Mouse (Mus musculus) urinary bladder, adult 2 months (tissue): ENCODE data around the gene Wwox. TPM values are rescaled to one million over a fixed set of nuclear protein-coding genes. Genes with fewer than 3 reads are reported as not detected.

Source experiments
- DNase-seq: peaks from one replicate; pipeline ENCODE4 v3.0.0; 2022; ENCODE audit warnings: low spot score
- polyA plus RNA-seq: library from polyadenylated mRNA; depleted of rRNA; stranded (reverse); fragments of >200 nt; gene quantifications from 2 replicates; pipeline ENCODE4 v1.2.3, GENCODE M21; 2012

The Wwox gene
- polyA plus RNA-seq, 1 experiment = 7.9 TPM

GRCm38 (mm10) chr8:114962494-114962893, 523.0 kb downstream of the Wwox start:
- DNase-seq = no peak

GRCm38 (mm10) chr8:114963282-114963681, 523.8 kb downstream of the Wwox start:
- no peak for DNase-seq

- no peak for DNase-seq
Observed at GRCm38 (mm10) chr8:114964206-114964605, 524.8 kb downstream of the Wwox start.

- DNase-seq = no peak
Observed at GRCm38 (mm10) chr8:114968842-114969241, 529.4 kb downstream of the Wwox start.

GRCm38 (mm10) chr8:114971378-114971777, 531.9 kb downstream of the Wwox start:
- DNase-seq = peak; percentile 40

- DNase-seq = no peak
Observed at GRCm38 (mm10) chr8:114973002-114973461, 533.6 kb downstream of the Wwox start.

GRCm38 (mm10) chr8:114974336-114974950, 535.0 kb downstream of the Wwox start:
- no peak for DNase-seq

GRCm38 (mm10) chr8:114977746-114978145, 538.3 kb downstream of the Wwox start:
- DNase-seq = no peak

GRCm38 (mm10) chr8:114978206-114978960, 538.9 kb downstream of the Wwox start:
- no peak for DNase-seq

GRCm38 (mm10) chr8:114979671-114980070, 540.2 kb downstream of the Wwox start:
- DNase-seq = no peak

- DNase-seq = no peak
Observed at GRCm38 (mm10) chr8:114982762-114983161, 543.3 kb downstream of the Wwox start.

- no peak for DNase-seq
Observed at GRCm38 (mm10) chr8:114984500-114984899, 545.0 kb downstream of the Wwox start.

- no peak for DNase-seq
Observed at GRCm38 (mm10) chr8:114985996-114986395, 546.5 kb downstream of the Wwox start.

- no peak for DNase-seq
Observed at GRCm38 (mm10) chr8:114986971-114987370, 547.5 kb downstream of the Wwox start.

- no peak for DNase-seq
Observed at GRCm38 (mm10) chr8:114990865-114991613, 551.6 kb downstream of the Wwox start.

- DNase-seq = no peak
Observed at GRCm38 (mm10) chr8:115000736-115001135, 561.3 kb downstream of the Wwox start.

- no peak for DNase-seq
Observed at GRCm38 (mm10) chr8:115005021-115005420, 565.6 kb downstream of the Wwox start.

- no peak for DNase-seq
Observed at GRCm38 (mm10) chr8:115006561-115006960, 567.1 kb downstream of the Wwox start.

- no peak for DNase-seq
Observed at GRCm38 (mm10) chr8:115007280-115007679, 567.8 kb downstream of the Wwox start.

- no peak for DNase-seq
Observed at GRCm38 (mm10) chr8:115008624-115009620, 569.5 kb downstream of the Wwox start.
